Mouse (Mus musculus) layer of hippocampus, adult 8-10 months (tissue): ENCODE measurements at regions not wholly inside any gene's neighbourhood (a gene's known extent, or its start where the extent isn't known, plus 50 kb on each side); places are given as distances from the start of the nearest gene placed in this dataset.
A peak's percentile ranks its signal among the peaks of the same experiment; 100 is the strongest.

Experiments
- DNase-seq, 2 experiments: peaks; one replicate each; pipeline ENCODE4 v3.0.0; 2022; ENCODE audit warnings: low spot score in 2 of 2

DNA sequence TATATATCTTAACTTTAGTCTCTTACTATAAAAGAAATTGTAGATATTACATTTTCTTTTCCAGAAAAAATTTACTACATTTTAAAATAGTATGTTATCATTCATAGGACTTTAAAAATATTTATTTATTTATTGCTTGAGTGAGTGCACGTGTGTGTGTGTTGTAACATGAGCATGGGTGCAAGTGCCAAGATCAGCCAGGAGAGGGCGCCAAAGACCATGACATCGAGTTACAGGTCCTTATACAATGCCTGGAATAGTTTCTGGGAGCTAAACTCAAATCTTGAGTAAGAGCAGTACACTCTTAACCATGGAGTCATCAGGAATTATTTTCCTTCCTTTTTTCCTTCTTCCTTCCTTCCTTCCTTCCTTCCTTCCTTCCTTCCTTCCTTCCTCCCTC lies 185.4 kb upstream of the Mageb4 start:
- peak in 1 of 2 experiments; percentile 4 for DNase-seq
